Mouse (Mus musculus) thymus, postnatal 4 days (tissue): ENCODE results near the gene Mxd4.

Source experiments
- DNase-seq: peaks from one replicate; pipeline ENCODE4 v3.0.0; 2021

The Mxd4 gene

DNA sequence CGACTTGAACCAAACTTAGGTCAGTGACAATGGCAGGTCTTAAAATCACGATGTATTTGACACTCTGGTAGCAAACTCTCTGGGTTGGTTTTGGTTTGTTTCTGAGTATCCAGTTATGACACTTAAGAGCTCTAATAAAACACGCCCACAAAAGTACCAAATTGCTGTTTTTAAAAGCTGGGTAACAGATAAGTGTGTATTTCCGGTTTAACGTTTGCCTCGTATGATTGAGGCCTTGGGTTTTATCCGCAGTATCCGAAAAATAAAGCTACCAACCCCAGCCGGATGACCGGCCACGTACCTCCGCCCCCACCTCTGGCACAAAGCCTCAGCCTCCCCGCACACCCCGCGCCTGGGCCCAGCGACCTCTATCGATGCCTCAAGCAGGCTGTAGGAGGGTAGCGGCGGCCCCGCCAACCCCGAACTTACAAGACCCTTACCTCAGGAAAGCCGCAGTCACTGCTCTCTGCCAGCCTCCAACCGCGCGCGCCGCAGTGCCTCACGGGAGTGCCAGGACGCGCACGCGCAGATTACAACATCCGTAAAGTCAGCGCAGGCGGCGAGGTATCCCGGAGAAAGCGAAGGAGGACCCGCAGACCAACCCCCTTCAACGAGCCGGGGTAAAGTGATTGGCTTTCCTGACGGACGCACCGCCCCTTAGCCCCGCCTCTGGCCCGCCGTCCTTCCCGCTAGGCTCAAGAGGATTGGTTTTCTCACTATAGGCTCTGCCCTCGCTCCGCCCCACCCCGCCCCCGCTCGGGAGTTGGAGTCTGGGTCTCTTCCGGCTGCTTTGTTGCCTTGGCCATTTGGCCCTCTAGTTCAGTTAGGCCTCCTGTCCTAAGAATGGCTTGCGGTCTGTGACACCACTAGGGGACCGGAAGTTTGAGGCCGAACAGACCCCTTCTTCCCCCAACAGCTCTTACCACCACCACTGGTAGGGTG, 18.3 kb downstream of the Mxd4 start, which contains the start of the genes Poln and Haus3:
Gene Poln, minus strand, starts transcription at position 499 of the 942 bp plus-strand sequence.
Gene Haus3, minus strand, starts transcription at position 578 of the 942 bp plus-strand sequence.
- peak; percentile 97 for DNase-seq

DNA sequence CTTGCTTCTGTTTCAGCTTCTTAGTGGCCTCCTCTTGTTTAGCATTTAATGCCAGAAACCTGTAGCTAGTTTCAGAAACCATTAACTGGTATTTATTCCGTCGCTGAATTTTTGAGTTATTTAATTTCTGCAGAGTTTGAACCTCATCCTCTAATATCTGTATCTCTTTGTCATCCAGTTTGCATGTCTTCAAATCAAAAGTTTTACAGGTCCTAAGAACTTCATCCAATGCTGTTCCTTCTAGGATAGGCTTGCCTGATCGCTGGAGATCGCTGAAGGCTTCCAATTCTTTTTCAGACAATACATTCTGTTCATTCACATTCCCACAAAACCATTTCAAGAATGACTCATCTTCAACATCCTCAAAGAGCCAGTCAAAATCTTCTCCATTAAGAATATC, 19.7 kb downstream of the Mxd4 start:
- no peak for DNase-seq

DNA sequence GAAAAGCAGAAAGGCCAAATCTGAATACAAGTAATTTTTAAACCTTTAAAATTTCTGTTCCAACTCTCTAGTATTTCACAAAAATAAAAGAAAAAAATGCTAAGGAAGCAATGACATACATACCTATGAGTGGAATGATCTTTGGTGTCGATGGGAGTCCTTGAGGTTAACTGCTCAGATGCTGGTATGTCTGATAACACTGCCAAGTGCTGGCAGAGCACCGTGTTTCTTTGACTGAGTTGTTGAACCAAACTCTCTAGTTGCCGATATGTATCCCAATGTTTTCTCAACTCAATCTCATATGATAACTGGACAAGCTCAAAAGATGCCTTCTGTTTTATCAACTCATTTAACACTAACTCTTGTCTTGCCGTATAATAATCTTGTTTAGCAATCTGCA, 21.7 kb downstream of the Mxd4 start:
- no peak for DNase-seq

DNA sequence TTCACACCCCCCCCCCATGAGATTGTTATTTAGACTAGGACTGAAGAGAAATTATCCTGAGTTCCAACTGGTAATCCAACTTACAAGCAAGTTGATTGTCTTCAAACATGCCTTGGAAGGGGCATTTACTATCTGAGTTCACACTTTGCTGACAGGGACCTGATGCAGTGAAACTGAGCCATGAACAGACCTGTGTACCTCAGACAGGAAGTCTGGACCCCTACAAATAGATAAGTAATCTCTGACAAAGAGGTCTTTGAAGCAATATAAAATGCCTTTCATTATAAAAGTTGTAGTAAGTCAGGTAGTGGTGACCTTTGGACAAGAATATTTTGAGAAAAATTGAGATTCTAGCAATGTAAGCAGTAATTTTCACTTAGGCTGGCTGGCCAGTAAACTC, 39.0 kb downstream of the Mxd4 start:
- no peak for DNase-seq

DNA sequence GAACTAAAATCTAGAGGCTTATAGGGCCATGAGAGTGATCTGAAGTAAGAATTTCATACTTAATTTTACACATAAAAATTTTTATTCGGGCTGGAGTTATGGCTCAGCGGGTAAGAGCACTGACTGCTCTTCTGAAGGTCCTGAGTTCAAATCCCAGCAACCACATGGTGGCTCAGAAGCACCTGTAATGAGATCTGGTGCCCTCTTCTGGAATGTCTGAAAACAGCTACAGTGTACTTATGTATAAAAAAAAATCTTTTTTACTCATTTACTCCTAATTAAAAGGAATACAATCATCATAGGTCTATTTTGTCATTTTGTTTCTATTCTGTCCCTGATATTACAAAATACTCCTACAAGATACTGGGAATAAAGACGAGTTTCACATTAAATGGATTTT, 40.0 kb downstream of the Mxd4 start:
- DNase-seq: no peak

DNA sequence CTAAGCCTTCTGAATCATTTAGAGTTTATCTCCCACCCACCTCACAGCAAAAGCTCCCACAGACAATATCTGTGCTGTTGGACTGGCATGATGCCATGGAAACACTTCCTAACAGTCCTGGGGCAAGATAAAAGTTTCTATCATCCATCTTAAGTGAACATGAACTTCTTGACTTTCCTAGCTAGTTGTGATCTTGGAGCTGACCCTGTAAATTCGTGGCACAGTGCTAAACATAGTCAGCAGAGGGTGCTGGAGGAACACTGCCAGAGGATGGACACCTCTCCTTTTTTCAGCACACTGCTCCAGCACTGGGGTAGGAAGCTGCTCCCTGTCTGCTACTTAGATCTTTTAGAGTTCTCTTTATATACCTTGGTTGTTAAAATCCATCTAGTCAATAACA, 47.8 kb downstream of the Mxd4 start:
- peak; percentile 71 for DNase-seq

DNA sequence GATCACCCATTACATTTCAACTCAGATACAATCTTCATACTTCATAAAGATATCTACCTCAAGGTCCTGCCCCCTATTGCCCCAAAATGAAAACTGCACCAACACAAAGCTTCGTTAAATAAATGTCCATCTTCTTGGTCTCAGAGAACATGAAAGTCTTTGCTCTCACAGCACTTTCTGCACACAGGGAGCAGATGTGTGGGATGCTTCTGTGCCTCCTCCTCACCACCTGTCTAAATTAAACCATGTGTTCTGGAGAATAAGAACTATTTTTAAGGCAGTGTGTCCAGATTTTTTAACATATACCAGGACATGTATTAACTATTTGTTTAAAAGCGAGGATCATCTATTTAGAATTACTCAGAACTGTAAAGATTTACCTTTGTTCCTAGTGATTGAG, 54.8 kb downstream of the Mxd4 start:
- DNase-seq: no peak

DNA sequence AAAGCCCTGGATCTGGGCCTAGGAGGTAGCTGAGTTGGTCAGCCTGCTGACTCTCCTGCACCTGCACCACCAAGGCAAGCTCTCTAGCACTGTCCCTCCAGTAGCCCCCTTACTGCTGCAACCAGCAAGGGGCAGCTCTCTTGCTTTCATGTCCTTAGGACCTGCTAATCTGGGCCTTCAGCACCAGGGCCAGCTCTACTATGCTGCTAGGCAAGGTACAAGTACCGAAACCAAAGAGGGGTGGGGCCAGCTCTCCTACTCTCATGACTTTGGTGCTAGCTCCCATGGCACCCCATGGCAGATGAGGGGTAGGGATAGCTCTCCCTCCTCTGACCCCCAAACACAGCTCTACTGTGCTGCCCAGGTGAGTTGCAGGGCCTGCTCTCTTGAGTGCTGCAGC, 63.4 kb downstream of the Mxd4 start:
- no peak for DNase-seq
